Mouse (Mus musculus) lung, postnatal 36 days (tissue): ENCODE measurements around the gene Fblim1.
A peak's percentile ranks its signal among the peaks of the same experiment; 100 is the strongest.

ENCODE experiments used
- DNase-seq: peaks from one replicate; pipeline ENCODE4 v3.0.0; 2022; ENCODE audit warnings: mixed read lengths

Fblim1 gene

GRCm38 (mm10) chr4:141624983-141625773 is 19.3 kb upstream of the Fblim1 start:
- DNase-seq: peak; percentile 67

GRCm38 (mm10) chr4:141624134-141624533 is 18.2 kb upstream of the Fblim1 start:
- DNase-seq: no peak

GRCm38 (mm10) chr4:141623666-141624065 is 17.8 kb upstream of the Fblim1 start, which contains the start of gene Slc25a34:
Gene Slc25a34, minus strand, starts transcription at chr4:141623821.
- peak; percentile 73 for DNase-seq

- no peak for DNase-seq
These were observed 17.1 kb upstream of the Fblim1 start for GRCm38 (mm10) chr4:141623037-141623436.

GRCm38 (mm10) chr4:141622580-141622979 is 16.7 kb upstream of the Fblim1 start:
- no peak for DNase-seq

GRCm38 (mm10) chr4:141622091-141622490 is 16.2 kb upstream of the Fblim1 start:
- no peak for DNase-seq

- no peak for DNase-seq
These were observed 15.4 kb upstream of the Fblim1 start for GRCm38 (mm10) chr4:141621297-141621696.

GRCm38 (mm10) chr4:141619299-141619883 is 13.5 kb upstream of the Fblim1 start:
- no peak for DNase-seq

- DNase-seq: peak; percentile 76
These were observed 12.8 kb upstream of the Fblim1 start, which contains the start of gene Tmem82 for GRCm38 (mm10) chr4:141618565-141619243. Gene Tmem82, minus strand, starts transcription at chr4:141618633.

GRCm38 (mm10) chr4:141617863-141618564 is 12.1 kb upstream of the Fblim1 start:
- DNase-seq: peak; percentile 57

- DNase-seq: peak; percentile 81
These were observed 11.4 kb upstream of the Fblim1 start for GRCm38 (mm10) chr4:141617299-141617698.

GRCm38 (mm10) chr4:141616811-141617210 is 10.9 kb upstream of the Fblim1 start:
- DNase-seq: no peak

GRCm38 (mm10) chr4:141614946-141615345 is 9.1 kb upstream of the Fblim1 start:
- no peak for DNase-seq

GRCm38 (mm10) chr4:141609538-141609937 is 3.6 kb upstream of the Fblim1 start:
- DNase-seq: peak; percentile 58

- DNase-seq: no peak
These were observed 475 bp downstream of the Fblim1 start for GRCm38 (mm10) chr4:141605421-141605820.

GRCm38 (mm10) chr4:141604493-141604892 is 1.4 kb downstream of the Fblim1 start:
- DNase-seq: peak; percentile 72

- no peak for DNase-seq
These were observed 2.0 kb downstream of the Fblim1 start for GRCm38 (mm10) chr4:141603921-141604320.

- no peak for DNase-seq
These were observed 3.2 kb downstream of the Fblim1 start for GRCm38 (mm10) chr4:141602523-141603223.

- DNase-seq: no peak
These were observed 4.6 kb downstream of the Fblim1 start for GRCm38 (mm10) chr4:141601148-141601862.

- no peak for DNase-seq
These were observed 5.5 kb downstream of the Fblim1 start for GRCm38 (mm10) chr4:141600364-141600763.
